Mouse (Mus musculus): ENCODE data around the gene Stfa2.
"Not testable (repeated sequence)": the region's sequence is repeated elsewhere in the genome, so short reads cannot be mapped to it uniquely, and the experiment has no call there.

Gene Stfa2

DNA sequence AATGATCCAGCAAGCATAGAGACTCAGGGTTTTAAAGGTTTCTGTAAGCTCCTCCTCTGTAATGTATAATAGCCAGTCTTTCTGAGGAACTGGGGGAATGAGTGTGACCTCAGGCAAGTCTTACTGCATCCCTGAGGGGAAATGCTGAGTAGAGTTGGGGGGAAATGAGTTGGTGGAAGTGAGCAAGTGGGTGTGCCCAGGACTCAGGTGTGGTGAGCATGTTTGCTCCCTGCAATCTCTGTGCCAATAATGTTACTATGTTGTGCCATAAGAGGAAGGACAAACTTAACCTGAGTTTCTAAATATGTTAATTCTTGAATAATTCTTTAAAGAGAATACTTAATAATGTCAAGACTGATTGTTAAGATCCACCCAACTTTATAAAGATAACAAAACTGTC is at the start of gene Stfa2:
Gene Stfa2, minus strand, starts transcription at position 101 of the 400 bp plus-strand sequence.
- DNase-seq (ENCODE audit: extremely low read depth, low read depth): no peak

DNA sequence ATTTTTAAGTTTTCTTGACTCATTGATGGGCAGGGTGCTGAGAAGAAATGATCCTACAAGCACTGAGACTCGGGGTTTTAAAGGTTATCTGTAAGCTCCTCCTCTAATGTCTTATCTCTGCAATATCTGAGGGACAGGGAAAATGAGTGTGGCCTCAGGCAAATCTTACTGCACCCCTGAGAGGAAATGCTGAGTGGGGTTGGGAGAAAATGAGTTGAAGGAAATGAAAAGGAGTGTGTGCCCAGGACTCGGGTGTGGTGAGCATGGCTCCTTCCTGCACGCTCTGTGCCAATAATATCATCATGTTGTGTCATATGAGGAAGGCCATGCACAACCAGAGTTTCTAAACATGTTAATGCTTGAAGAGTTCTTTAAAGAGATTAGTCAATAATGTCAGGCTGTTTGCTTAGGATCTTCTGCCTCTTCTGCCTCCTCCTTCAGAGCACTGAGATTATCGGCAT is 47.1 kb upstream of the Stfa2 start, which contains the start of gene Stfa3:
Gene Stfa3, minus strand, starts transcription at position 51 of the 461 bp plus-strand sequence.
- DNase-seq (ENCODE audit: extremely low read depth, low read depth): no peak

DNA sequence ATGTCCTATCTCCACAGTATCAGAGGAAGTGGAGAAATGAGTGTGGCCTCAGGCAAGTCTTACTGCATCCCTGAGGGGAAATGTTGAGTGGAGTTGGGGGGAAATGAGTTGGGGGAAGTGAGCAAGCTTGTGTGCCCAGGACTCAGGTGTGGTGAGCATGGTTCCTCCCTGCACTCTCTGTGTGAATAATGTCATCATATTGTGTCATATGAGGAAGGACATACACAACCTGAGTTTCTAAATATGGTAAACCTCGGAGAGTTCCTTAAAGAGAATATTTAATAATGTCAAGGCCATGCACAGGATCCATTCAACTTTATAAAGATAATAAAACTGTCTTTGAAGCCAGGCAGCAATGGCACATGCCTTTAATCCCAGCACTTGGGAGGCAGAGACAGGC is 12.7 kb upstream of the Stfa2 start:
- DNase-seq (ENCODE audit: extremely low read depth, low read depth): not testable (repeated sequence)

DNA sequence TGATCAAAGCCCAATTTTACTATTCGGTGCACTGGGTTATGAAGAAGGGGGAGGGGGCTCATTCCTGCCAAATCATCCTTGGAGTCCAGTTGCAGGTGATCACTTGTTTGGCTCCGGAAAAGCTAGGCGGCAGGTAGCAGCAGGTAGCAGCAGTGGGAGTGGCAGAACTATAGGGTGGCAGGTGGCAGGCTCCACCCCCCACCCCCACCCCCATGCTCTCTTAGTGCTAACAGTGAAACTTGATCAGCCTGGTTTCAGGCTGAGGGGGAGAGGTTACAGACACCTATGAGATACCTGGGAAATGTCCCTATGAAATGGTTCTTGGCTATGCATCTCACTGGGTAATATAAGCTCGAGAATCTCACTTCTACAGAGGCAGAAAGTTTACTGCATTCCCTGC is 19.2 kb downstream of the Stfa2 start:
- no peak for DNase-seq (ENCODE audit: extremely low read depth, low read depth)

DNA sequence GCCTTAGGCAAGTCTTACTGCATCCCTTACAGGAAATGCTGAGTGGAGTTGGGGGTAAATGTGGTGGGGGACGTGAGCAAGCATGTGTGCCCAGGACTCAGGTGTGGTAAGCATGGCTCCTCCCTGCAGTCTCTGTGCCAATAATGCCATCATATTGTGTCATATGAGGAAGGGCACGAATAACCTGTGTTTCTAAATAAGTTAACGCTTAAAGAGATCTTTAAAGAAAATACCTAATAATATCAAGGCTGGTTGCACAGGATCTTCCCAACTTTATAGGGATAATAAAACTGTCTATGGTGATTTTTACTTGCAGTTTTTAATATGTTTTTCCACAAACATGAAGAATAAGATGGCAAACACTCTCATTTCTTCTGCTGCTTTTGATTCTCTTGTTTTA is 40.6 kb downstream of the Stfa2 start, which contains the start of gene BC100530:
Gene BC100530, minus strand, starts transcription at position 101 of the 400 bp plus-strand sequence.
- DNase-seq (ENCODE audit: extremely low read depth, low read depth): not testable (repeated sequence)

Data from MEL-GATA-1-ER (cell line).